Mouse (Mus musculus) lung, postnatal 25 days (tissue): ENCODE measurements around the gene Cacng6.

ENCODE experiments used
- DNase-seq: peaks from one replicate; pipeline ENCODE4 v3.0.0; 2022; ENCODE audit warnings: low spot score

Cacng6 gene

DNA sequence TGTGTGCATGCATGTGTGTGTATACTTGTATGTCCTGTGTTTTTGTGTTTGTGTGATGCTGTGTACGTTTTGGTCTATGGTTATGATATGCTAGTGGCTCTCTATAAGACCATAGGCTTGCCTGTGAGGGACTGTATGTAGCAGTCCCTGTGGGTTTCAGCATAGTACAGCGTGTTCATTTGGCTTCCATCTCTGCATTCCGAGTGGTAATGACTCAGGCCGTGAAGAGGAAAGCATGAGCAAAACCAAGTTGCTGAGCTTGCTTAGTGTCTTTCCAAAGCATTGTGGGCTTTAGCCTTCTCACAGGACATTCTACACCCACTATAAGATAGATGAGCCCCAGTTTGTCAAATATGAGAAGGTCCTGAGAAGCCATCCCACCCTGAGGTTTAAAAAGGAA lies 39.3 kb downstream of the Cacng6 start:
- no peak for DNase-seq

DNA sequence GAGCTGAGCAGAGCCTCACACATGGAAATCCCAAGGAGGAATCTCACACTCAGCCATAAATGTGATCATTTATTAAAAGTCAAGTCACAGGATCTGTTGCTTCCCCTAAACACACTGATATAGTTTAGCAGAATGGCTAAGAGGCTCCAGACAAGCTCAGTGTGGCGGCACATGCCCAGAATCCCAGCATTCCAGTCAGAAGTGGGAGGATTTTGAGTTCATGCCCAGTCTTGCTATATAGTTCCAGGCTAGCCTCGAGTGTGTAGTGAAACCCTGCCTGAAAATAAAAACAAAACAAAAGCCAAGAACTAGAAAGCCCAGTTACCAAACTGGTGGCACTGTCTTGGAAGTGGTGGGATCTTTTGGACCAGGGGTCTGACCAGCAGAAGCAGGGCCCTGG lies 44.6 kb downstream of the Cacng6 start:
- no peak for DNase-seq

DNA sequence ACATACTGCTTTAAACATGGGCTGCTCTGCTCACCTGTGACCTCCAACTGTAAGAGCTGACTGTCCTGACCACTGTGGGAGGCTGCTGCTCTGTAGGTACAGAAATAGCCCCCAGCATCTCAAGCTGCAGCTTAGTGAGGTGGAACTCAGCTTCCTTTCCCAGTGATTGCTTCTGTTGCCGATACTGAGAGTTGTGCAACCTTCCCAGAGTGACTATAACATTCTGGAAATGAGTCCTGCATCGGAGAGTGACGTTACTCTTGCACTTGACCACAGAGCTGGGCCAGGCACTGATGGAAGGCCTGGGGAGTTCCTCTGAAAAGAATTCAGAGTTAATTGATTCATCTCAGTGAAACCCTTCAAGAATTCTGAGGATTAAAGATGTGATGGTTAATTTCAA lies 48.8 kb downstream of the Cacng6 start:
- no peak for DNase-seq

DNA sequence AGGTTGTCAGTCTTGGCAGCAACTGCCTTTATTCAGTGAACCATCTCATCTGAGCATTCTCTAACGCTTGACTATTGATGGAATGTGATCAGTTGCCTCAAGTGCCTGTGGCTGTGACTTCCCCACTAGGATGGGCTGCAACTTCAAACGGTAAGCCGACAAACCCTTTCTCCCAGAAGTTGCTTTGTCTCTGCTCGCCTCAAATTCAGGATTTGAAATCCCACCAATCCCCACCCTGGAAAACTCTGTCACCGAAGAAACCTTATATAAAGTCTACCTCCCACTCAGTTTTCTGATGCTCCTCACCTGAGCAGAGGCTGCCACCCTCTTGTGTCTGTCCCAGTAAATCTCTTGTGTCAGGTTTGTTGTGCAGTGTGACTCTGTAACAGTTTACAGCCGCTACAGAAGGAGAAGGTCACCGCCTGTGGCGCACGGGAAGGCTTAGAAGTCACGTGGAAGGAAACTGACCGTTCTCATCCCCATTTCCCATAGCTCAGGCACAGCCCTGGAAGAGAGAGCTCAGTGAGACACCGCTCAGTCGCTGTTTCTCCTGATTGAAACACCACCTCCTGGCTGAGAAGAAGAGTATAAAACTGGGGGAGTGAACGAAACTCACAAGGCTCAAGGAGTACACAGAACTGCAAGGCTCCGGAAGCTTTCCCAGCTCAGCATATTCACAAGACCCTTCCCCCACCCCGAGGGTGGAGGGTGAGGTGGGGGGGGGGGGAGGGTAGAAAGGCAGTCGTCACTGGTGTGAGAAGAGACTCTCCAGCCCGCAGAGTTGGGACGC lies 50.5 kb downstream of the Cacng6 start:
- DNase-seq = no peak

DNA sequence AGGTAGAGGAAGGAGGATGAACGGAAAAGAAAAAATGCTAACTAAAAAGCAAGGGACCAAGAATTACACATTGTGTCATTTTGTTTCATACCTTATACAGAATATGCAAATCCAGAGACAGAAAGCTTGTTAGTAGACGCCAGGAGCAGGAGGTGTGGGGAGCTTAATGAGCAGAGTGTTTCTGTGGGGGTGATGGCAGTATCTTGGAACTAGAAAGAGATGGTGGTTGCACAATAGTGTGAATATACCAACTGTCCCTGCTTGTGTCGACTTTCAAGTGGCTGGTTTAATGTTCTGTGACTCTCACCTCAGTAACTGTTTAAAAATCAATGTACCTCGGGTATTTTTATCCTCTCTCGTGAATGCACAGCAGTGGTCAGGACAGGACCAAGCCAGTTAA lies 52.7 kb downstream of the Cacng6 start:
- DNase-seq = no peak

DNA sequence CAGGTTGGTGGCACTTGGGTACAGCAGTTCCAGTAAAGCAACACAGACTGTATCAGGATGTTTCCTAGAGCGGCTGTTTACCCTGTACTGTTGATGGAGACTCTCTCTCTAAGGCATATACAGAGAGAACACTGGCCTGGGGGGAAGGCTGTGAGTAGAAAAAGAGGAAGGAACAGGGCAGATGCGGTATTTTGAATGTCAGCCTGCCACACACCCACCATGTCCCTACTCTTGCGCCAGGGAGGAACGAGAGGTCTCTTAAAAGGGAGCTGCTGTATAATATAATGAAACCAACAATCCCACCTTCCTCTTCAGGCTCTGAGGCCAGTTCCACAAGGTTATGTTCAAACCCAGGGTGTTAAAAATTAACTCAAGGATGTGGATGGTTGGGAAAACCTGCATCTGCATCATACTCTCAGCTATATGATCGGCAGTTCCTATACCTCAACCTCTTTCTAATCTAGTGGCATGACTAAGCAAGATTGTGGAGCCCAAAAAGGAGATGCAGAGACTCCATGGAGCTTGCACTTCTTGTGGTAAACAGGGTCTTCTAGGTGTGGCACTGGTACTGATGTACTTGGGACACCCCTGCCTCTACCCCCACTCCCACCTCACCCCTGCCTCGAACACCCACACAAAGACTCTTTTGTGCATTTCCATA lies 58.1 kb downstream of the Cacng6 start:
- DNase-seq = no peak
